Mouse (Mus musculus): ENCODE measurements at regions not wholly inside any gene's neighbourhood (a gene's known extent, or its start where the extent isn't known, plus 50 kb on each side); places are given as distances from the start of the nearest gene placed in this dataset.

DNA sequence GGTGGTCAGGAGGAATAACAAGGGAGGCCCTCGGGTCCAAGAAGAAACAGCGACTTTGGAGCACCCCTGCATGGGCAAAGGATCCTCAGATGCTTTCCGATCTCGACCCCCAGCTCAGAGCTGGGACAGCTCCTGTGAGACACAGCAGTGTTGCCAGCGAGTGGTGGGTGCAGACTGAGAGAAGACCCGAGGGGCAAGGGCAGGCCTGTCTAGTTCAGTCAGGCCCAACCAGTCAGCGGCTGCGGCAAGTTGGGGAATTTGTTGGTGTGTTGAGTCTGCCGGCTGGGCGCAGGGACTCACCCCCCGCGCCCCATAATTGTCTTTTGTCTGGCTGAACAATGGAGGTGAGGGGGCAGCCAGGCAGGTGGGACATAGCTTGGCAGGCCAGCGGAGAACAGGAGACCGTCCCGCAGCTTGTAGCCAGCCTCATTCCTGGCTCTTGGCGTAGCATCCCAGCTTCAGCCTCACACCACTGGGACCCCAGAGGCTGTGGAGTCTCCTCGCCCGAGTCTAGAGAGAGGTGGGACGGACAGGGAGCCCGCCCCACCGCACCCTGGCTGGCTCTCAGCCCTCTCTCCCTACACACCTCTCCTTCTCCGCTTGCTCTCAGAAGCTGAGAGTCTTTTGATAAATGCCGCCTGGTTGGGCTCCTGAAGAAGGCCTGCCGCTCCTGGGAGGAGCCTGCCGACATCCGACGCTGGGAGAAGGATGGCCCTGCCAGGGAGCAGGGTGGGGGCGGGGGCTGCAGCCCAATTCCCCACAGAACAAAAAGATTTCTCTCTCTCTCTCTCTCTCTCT lies 96.5 kb upstream of the Pja1 start:
- Histone ChIP-seq H3K4me1 (peaks cover 6% of the 10 kb centered on the region), H3K4me2 (peak overlapping the region; percentile 33), H3K4me3 (0 out of 2 replicates have a peak overlapping the region, but pooled peaks have one; percentile 8), H3K27ac (peak overlapping the region; percentile 33; the same call in 1 of the 2 replicates), H3K27me3 (peaks cover 55% of the 10 kb centered on the region), H3K9ac (no peak overlapping the region), H3K9me3 (no peaks in the 10 kb centered on the region), H3K36me3 (no peaks in the 10 kb centered on the region)
- peak; percentile 61; the same call in 1 of the 2 replicates for ATAC-seq (ENCODE audit: insufficient number of reproducible peaks, low FRiP score, low TSS enrichment, low read depth)
- 31% methylated on average over 28 of the region's 28 CpGs for WGBS

- Histone ChIP-seq H3K27me3 (peaks cover 51% of the 10 kb centered on the region), H3K27ac (no peak overlapping the region)
- WGBS = 48% methylated on average over 8 of the region's 8 CpGs
Measured at GRCm38 (mm10) chrX:99561995-99562394, 90.9 kb upstream of the Pja1 start.

GRCm38 (mm10) chrX:99560699-99561098 lies 89.6 kb upstream of the Pja1 start:
- no peak for ATAC-seq (ENCODE audit: insufficient number of reproducible peaks, low FRiP score, low TSS enrichment, low read depth)
- WGBS = 70% methylated on average over 2 of the region's 2 CpGs

More at GRCm38 (mm10) chrX:99561995-99562394, 90.9 kb upstream of the Pja1 start:
- Histone ChIP-seq H3K4me2 (no peak overlapping the region), H3K4me3 (no peak overlapping the region), H3K9ac (no peak overlapping the region), H3K36me3 (no peaks in the 10 kb centered on the region), H3K9me3 (no peaks in the 10 kb centered on the region), H3K4me1 (no peaks in the 10 kb centered on the region)
- ATAC-seq (ENCODE audit: insufficient number of reproducible peaks, low FRiP score, low TSS enrichment, low read depth) = no peak

GRCm38 (mm10) chrX:99556876-99557354 lies 85.8 kb upstream of the Pja1 start:
- no peaks in the 10 kb centered on the region for H3K9me3 ChIP-seq
- WGBS = 47% methylated on average over 8 of the region's 8 CpGs
- H3K4me3 ChIP-seq = no peak overlapping the region
- no peak overlapping the region for H3K9ac ChIP-seq
- no peaks in the 10 kb centered on the region for H3K4me1 ChIP-seq
- ATAC-seq (ENCODE audit: insufficient number of reproducible peaks, low FRiP score, low TSS enrichment, low read depth) = no peak
- no peak overlapping the region for H3K4me2 ChIP-seq
- H3K36me3 ChIP-seq = no peaks in the 10 kb centered on the region
- H3K27ac ChIP-seq = no peak overlapping the region
- peaks cover 51% of the 10 kb centered on the region for H3K27me3 ChIP-seq

More at GRCm38 (mm10) chrX:99560699-99561098, 89.6 kb upstream of the Pja1 start:
- Histone ChIP-seq H3K4me1 (no peaks in the 10 kb centered on the region), H3K4me3 (no peak overlapping the region), H3K9ac (no peak overlapping the region), H3K27ac (no peak overlapping the region), H3K27me3 (peaks cover 54% of the 10 kb centered on the region), H3K36me3 (no peaks in the 10 kb centered on the region), H3K4me2 (no peak overlapping the region), H3K9me3 (no peaks in the 10 kb centered on the region)

DNA sequence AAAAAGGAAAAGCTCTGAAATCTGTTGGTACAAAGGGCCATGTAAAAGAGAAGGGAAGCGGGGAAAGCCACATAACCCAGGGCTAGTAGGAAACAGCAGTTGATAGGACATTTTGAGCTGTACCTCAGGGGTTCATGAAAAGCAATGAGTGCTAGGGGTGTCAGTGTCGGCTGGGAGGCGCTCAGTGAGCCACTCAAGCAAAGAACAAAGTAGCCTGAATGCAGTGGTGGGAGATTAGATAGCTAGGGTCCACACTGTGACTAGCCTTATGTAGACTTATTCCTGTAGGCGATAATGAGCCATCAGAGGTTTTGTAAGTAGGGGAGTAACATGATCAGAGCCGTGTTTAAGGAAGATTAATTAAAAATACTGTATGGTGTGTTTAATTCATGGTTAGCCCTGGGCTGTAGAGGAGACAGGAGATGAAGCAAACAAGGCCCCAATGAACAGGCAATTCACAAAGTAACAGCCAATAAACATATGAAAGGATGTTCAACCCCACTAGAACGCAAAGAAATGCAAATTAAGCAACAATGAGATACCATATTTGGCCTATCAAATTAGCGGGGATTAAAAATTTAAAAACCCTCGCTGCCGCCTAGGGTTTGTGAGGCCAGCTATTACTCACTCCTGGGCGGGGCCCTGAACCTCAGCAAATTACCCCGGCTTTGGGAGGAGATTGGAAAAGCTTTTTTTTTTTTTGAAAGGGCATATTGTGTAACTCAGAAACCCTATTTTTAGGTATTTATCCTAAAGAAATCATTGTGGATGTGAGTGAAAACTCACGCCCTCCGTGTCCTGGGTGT lies 85.1 kb upstream of the Pja1 start:
- no peak overlapping the region for H3K4me3 ChIP-seq
- no peak overlapping the region for H3K4me2 ChIP-seq
- H3K27ac ChIP-seq = no peak overlapping the region
- no peak overlapping the region for H3K9ac ChIP-seq
- 53% methylated on average over 13 of the region's 13 CpGs for WGBS
- no peaks in the 10 kb centered on the region for H3K9me3 ChIP-seq
- H3K36me3 ChIP-seq = no peaks in the 10 kb centered on the region
- no peak for ATAC-seq (ENCODE audit: insufficient number of reproducible peaks, low FRiP score, low TSS enrichment, low read depth)
- H3K27me3 ChIP-seq = peaks cover 50% of the 10 kb centered on the region
- H3K4me1 ChIP-seq = no peaks in the 10 kb centered on the region

DNA sequence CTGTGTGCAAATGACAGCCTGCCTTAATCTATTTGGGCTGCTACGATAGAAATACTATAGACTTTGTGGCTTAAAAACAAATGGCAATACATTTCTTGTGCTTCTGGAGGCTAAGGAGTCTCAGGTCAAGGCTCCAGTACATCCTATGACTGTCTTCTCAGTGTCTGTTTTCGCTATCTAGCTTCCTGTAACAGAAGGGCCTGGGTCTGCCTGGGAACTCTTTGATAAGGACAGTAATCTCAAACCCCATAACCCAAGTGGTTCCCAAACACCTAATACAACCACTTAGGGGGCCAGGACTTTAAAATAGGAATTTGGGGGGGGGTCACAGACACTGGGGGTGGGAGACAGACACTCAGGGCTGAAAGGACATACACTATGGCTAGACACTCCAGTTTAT lies 81.7 kb upstream of the Pja1 start:
- ATAC-seq (ENCODE audit: insufficient number of reproducible peaks, low FRiP score, low TSS enrichment, low read depth) = no peak
- Histone ChIP-seq H3K9me3 (no peaks in the 10 kb centered on the region), H3K36me3 (no peaks in the 10 kb centered on the region), H3K4me1 (peaks cover 14% of the 10 kb centered on the region), H3K27ac (no peak overlapping the region), H3K9ac (no peak overlapping the region), H3K27me3 (peaks cover 55% of the 10 kb centered on the region), H3K4me2 (no peak overlapping the region), H3K4me3 (no peak overlapping the region)
- 80% methylated on average over 2 of the region's 2 CpGs for WGBS

DNA sequence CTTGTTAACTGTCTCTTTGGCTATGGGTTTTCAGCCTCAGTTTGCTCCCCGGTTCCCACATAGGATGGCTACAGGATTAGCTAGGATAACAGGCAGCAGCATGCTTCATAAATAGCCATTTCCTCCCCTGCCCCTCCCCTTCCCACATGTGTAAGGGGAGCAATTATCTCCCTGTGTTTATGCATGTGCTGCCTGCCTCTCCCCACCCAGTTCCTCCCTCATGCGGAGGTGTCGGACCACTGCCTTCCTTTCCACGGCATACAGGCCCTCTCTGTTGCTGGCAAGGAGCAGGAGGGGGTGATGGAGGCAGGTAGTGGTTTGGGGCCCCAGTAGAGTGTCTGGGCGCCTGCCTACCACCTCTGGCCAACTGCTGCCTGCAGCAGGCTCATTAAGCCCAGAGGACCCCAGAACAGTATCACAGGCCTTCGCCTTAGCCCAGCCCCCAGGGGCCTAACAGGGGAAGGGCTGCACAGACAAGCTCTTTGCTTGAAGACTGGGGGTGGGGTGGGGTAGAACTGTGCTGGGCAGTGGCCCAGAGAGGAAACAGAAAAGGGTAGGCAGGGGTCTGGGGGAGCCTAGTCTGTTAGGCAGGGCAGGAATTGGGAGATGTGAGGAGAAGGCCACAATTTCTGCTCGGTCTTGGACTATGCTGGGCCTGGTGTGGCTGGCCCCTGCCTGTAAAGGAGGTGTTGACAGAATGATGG lies 79.1 kb upstream of the Pja1 start:
- peak; percentile 84 for ATAC-seq (ENCODE audit: insufficient number of reproducible peaks, low FRiP score, low TSS enrichment, low read depth)
- Histone ChIP-seq H3K4me1 (peaks cover 14% of the 10 kb centered on the region), H3K4me2 (no peak overlapping the region), H3K9ac (no peak overlapping the region), H3K27me3 (peaks cover 36% of the 10 kb centered on the region), H3K36me3 (no peaks in the 10 kb centered on the region), H3K4me3 (no peak overlapping the region), H3K27ac (peak overlapping the region; percentile 59), H3K9me3 (no peaks in the 10 kb centered on the region)
- 36% methylated on average over 7 of the region's 7 CpGs for WGBS

DNA sequence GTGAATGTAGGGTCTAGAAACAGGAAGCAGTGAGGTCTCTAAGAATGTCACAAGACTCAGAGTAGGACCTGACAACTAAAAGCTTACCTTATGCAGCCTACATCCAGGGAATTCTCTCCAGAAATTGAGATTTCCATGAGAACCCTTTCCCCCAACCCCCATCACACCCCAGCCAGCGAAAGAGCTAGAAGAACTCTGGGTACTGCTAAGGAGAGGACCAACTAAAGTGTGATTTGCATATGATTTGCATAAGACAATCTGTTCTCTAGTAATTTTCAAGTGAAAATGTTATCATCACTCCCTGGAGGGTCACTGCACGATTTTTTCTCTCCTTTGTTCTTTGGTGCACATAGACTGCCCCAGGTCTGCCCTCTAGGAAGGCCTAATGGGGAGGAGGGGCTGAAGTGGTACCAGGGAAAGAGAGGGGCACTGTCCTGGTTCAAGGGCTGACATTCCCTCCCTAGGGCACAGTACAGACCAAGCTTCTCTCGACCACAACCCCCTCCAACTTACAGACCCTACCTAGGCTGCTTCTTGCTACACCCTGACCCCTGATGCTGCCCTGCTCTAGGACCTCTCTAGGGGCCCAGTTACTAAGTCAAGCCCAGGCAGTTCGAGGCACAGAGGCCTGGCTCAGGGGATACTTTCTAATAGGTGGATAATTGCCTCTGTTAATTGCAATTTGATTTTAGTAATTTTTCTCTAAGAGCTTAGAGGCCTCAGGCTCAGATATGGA lies 77.4 kb upstream of the Pja1 start:
- Histone ChIP-seq H3K4me3 (no peak overlapping the region), H3K4me2 (no peak overlapping the region), H3K36me3 (no peaks in the 10 kb centered on the region), H3K9me3 (no peaks in the 10 kb centered on the region), H3K9ac (no peak overlapping the region), H3K27ac (no peak overlapping the region), H3K27me3 (peaks cover 34% of the 10 kb centered on the region), H3K4me1 (peaks cover 14% of the 10 kb centered on the region)
- ATAC-seq (ENCODE audit: insufficient number of reproducible peaks, low FRiP score, low TSS enrichment, low read depth) = no peak
- 68% methylated on average over 4 of the region's 4 CpGs for WGBS

- no peak overlapping the region for H3K4me2 ChIP-seq
- H3K9me3 ChIP-seq = no peaks in the 10 kb centered on the region
- H3K27ac ChIP-seq = no peak overlapping the region
- WGBS = 89% methylated on average over 4 of the region's 4 CpGs
- no peaks in the 10 kb centered on the region for H3K36me3 ChIP-seq
- no peak for ATAC-seq (ENCODE audit: insufficient number of reproducible peaks, low FRiP score, low TSS enrichment, low read depth)
- H3K4me1 ChIP-seq = peaks cover 4% of the 10 kb centered on the region; the same call in 1 of the 2 replicates
- peaks cover 16% of the 10 kb centered on the region for H3K27me3 ChIP-seq
- H3K4me3 ChIP-seq = no peak overlapping the region
- no peak overlapping the region for H3K9ac ChIP-seq
Measured at GRCm38 (mm10) chrX:99544410-99544809, 73.3 kb upstream of the Pja1 start.

GRCm38 (mm10) chrX:99541916-99542315 lies 70.8 kb upstream of the Pja1 start:
- Histone ChIP-seq H3K4me1 (peaks cover 4% of the 10 kb centered on the region; the same call in 1 of the 2 replicates), H3K9ac (no peak overlapping the region), H3K4me2 (no peak overlapping the region), H3K36me3 (no peaks in the 10 kb centered on the region), H3K9me3 (no peaks in the 10 kb centered on the region), H3K4me3 (no peak overlapping the region), H3K27ac (no peak overlapping the region), H3K27me3 (peaks cover 21% of the 10 kb centered on the region)
- 87% methylated on average over 3 of the region's 3 CpGs for WGBS
- ATAC-seq (ENCODE audit: insufficient number of reproducible peaks, low FRiP score, low TSS enrichment, low read depth) = no peak

GRCm38 (mm10) chrX:99540087-99540576 lies 69.1 kb upstream of the Pja1 start:
- no peak overlapping the region for H3K4me3 ChIP-seq
- ATAC-seq (ENCODE audit: insufficient number of reproducible peaks, low FRiP score, low TSS enrichment, low read depth) = peak; percentile 71; the same call in 1 of the 2 replicates
- H3K4me1 ChIP-seq = peaks cover 4% of the 10 kb centered on the region; the same call in 1 of the 2 replicates
- H3K9me3 ChIP-seq = no peaks in the 10 kb centered on the region
- H3K4me2 ChIP-seq = no peak overlapping the region
- H3K27ac ChIP-seq = no peak overlapping the region
- WGBS = 58% methylated on average over 5 of the region's 6 CpGs
- H3K27me3 ChIP-seq = peaks cover 22% of the 10 kb centered on the region
- H3K9ac ChIP-seq = no peak overlapping the region
- no peaks in the 10 kb centered on the region for H3K36me3 ChIP-seq
